Mouse (Mus musculus) embryonic facial prominence, embryonic 13.5 days (tissue): ENCODE data around the gene Gm6408. TPM values are rescaled to one million over a fixed set of nuclear protein-coding genes. Genes with fewer than 3 reads are reported as not detected.
"Not testable (repeated sequence)": the region's sequence is repeated elsewhere in the genome, so short reads cannot be mapped to it uniquely, and the experiment has no call there.

ENCODE experiments used
- ATAC-seq: fragments of 200-750 bp; cut with Nextera tagmentation; 2 replicates; pipeline ENCODE4 v1.8.0; 2017; ENCODE audit warnings: low read depth; ENCODE audit not compliant: insufficient number of reproducible peaks, insufficient read depth, low FRiP score, low TSS enrichment
- H3K27ac ChIP-seq: fragments of 300-500 bp; sonication (generic); 2 replicates; pipeline ENCODE4 v1.5.1; 2015; ENCODE audit warnings: moderate library complexity, mild to moderate bottlenecking, inconsistent platforms
- H3K27me3 ChIP-seq: fragments of 300-500 bp; sonication (generic); 2 replicates; pipeline ENCODE4 v1.6.1; 2015; ENCODE audit warnings: mild to moderate bottlenecking, inconsistent platforms
- H3K36me3 ChIP-seq: fragments of 300-500 bp; sonication (generic); 2 replicates; pipeline ENCODE4 v1.6.1; 2015; ENCODE audit warnings: mild to moderate bottlenecking, inconsistent platforms
- H3K4me1 ChIP-seq: fragments of 300-500 bp; sonication (generic); 2 replicates; pipeline ENCODE4 v1.6.1; 2015; ENCODE audit warnings: inconsistent platforms
- H3K4me2 ChIP-seq: fragments of 300-500 bp; sonication (generic); 2 replicates; pipeline ENCODE4 v1.6.1; 2015; ENCODE audit warnings: moderate library complexity, mild to moderate bottlenecking, inconsistent platforms
- H3K4me3 ChIP-seq: fragments of 300-500 bp; sonication (generic); 2 replicates; pipeline ENCODE4 v1.5.1; 2015; ENCODE audit warnings: mild to moderate bottlenecking, inconsistent platforms
- H3K9ac ChIP-seq: fragments of 300-500 bp; sonication (generic); 2 replicates; pipeline ENCODE4 v1.6.1; 2015; ENCODE audit warnings: mild to moderate bottlenecking, inconsistent platforms
- H3K9me3 ChIP-seq: fragments of 300-500 bp; sonication (generic); 2 replicates; pipeline ENCODE4 v1.6.1; 2016; ENCODE audit warnings: inconsistent platforms
- WGBS: fragments of 180-500 bp; shearing (Covaris S2); methylation state at CpG from one replicate; pipeline ENCODE4 v1.1.7; 2015; ENCODE audit warnings: mixed read lengths; 5-methylcytosine and 5-hydroxymethylcytosine counted together
- polyA plus RNA-seq: library from polyadenylated mRNA; unstranded; fragments of >200 nt; fragmentation: Nextera tagmentation; extraction: Ambion mirVana; gene quantifications from 2 replicates; pipeline ENCODE4 v1.2.1, GENCODE M21; 2015

Gene Gm6408
- not detected in 2 replicates for polyA plus RNA-seq

DNA sequence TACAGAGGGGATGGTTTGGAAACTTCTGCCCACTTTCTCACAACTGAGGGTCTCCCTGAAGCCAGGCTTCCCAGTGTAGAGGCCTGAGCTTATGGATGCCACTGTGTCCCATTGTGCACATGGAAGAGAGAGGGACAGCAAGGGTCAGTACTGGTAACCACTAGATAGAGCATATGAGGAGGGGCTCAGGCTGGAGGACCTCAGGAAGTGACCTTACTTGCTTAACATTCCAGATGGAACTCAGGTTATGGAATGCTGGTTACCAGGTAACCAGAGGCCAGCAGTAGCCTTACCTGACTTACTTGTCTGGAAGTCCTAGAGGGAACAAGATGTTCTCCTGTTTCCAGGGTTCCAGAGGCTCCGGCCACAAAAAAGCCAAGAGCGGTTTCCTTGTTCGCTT, at the start of gene Gm6408:
Gm6408 (plus strand) TSS at position 301 of the 400 bp plus-strand sequence.
- H3K9me3 ChIP-seq, H3K27ac ChIP-seq, H3K4me2 ChIP-seq, H3K9ac ChIP-seq, H3K36me3 ChIP-seq, ATAC-seq, H3K4me3 ChIP-seq, H3K27me3 ChIP-seq, H3K4me1 ChIP-seq: not testable (repeated sequence)
- WGBS = 93% methylated on average over 3 of the region's 3 CpGs

DNA sequence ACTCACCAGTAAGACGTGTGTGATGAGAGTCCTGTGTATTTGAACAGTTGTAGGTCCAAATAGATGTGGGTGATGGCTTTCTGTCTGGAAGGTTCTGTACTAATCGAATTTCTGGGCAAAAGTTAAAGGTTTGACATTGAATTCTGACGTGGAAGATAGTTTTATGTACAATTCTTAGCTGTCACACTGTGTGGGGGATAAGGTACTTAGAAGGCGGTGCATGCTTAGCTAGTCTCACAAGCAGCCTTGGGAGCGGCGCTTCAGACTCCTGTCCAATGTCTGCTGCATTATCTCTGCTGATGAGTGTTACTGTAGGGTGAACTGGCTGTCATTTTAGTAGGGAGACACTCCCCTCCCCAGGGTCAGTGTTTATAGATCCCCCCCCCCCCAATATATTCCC, 49.3 kb upstream of the Gm6408 start:
- no peak overlapping the region for H3K4me3 ChIP-seq
- H3K4me1 ChIP-seq = no peaks in the 10 kb centered on the region
- H3K9ac ChIP-seq = no peak overlapping the region
- no peak overlapping the region for H3K4me2 ChIP-seq
- H3K27ac ChIP-seq = no peak overlapping the region
- H3K36me3 ChIP-seq = peaks cover 7% of the 10 kb centered on the region; the same call in 1 of the 2 replicates
- no peak for ATAC-seq
- H3K27me3 ChIP-seq = no peaks in the 10 kb centered on the region
- H3K9me3 ChIP-seq = no peaks in the 10 kb centered on the region
- WGBS = 92% methylated on average over 6 of the region's 6 CpGs

- Histone ChIP-seq H3K27ac (no peak overlapping the region), H3K4me3 (no peak overlapping the region), H3K4me1 (peaks cover 9% of the 10 kb centered on the region), H3K36me3 (peaks cover 15% of the 10 kb centered on the region), H3K4me2 (no peak overlapping the region), H3K9ac (no peak overlapping the region), H3K27me3 (no peaks in the 10 kb centered on the region), H3K9me3 (peaks cover 4% of the 10 kb centered on the region; the same call in 1 of the 2 replicates)
- WGBS = 89% methylated on average over 16 of the region's 16 CpGs
- no peak for ATAC-seq
These were observed 46.4 kb upstream of the Gm6408 start for GRCm38 (mm10) chr5:146435316-146435715.

DNA sequence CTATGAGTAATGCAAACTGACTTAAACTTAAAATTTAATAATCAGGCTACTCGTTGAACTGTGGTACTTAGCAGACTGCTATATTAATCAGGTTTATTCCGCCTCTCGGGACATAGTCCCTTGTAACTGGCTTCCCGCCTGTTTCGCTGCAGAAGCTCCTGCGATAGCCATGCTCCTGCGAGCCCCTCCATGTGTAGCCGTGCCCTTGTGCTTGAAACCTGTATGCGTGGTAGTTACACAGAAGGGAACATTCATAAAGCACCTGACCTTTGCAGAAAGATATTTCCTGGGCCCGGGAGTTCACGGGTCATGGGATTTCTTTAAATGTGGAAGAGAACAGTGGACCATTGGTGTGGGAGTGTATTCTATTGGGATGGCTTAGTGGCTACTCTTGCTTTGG, 45.0 kb upstream of the Gm6408 start:
- Histone ChIP-seq H3K4me1 (peaks cover 9% of the 10 kb centered on the region), H3K27ac (no peak overlapping the region), H3K4me3 (no peak overlapping the region), H3K9me3 (peaks cover 4% of the 10 kb centered on the region; the same call in 1 of the 2 replicates), H3K36me3 (peaks cover 15% of the 10 kb centered on the region), H3K4me2 (no peak overlapping the region), H3K9ac (no peak overlapping the region), H3K27me3 (no peaks in the 10 kb centered on the region)
- ATAC-seq = no peak
- 94% methylated on average over 11 of the region's 11 CpGs for WGBS

DNA sequence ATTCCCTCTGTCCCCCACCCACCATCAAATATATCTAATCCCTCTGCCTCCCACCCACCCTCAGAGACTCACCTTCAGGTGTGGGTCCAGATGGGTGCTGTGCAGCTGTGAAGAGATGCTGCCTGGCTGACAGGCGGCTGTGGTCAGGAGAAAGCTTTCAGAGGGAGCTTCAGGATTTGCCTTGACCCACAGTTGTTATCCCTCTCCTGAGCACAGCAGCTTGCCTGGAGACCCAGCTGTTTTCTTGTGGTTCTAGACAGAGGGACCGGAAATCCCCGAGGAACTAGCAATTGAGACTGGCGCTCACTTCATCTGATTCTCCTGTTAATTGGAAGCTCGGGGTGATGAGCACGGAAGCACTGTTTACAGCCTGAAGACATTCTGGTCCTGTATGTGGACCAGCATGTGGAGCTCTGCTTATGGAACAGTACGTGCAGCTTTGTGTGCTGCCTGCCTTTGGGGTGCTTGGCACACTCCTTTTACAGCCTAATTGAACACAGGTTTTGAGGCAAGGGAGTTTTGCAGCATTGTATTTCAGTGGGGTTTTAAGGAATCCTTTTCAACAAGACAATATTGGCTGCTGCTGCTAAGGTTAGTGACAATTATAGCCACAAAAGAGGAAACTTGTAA, 42.5 kb upstream of the Gm6408 start:
- Histone ChIP-seq H3K27me3 (no peaks in the 10 kb centered on the region), H3K9me3 (peaks cover 4% of the 10 kb centered on the region; the same call in 1 of the 2 replicates), H3K4me1 (peaks cover 9% of the 10 kb centered on the region), H3K27ac (peak overlapping the region; percentile 68), H3K9ac (no peak overlapping the region), H3K4me3 (no peak overlapping the region), H3K4me2 (0 out of 2 replicates have a peak overlapping the region, but pooled peaks have one; percentile 3), H3K36me3 (peaks cover 15% of the 10 kb centered on the region)
- ATAC-seq = no peak
- 44% methylated on average over 7 of the region's 7 CpGs for WGBS

DNA sequence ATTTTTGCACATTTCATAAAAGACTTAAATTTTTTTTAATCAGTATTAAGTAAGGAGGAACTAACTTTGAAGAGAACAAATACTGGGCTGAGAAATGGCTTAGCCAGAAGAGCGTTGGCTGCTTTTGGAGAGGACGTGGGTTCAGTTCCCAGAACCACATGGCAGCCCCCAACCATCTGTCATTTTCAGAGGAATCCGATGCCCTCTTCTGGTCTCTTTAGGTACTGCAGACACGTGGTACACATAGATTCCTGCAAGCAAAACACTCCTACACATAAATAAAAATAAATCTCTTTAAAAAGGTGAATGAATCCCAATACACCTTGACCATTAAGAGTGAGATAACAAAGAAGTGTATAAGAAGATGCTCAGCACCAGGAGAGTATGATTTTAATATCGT, 41.5 kb upstream of the Gm6408 start:
- Histone ChIP-seq H3K9ac (no peak overlapping the region), H3K4me1 (peaks cover 9% of the 10 kb centered on the region), H3K36me3 (peaks cover 14% of the 10 kb centered on the region), H3K9me3 (peaks cover 4% of the 10 kb centered on the region; the same call in 1 of the 2 replicates), H3K4me3 (no peak overlapping the region), H3K27me3 (no peaks in the 10 kb centered on the region), H3K4me2 (no peak overlapping the region), H3K27ac (no peak overlapping the region)
- WGBS = 91% methylated on average over 5 of the region's 5 CpGs
- ATAC-seq = no peak

GRCm38 (mm10) chr5:146442767-146443166, 39.0 kb upstream of the Gm6408 start:
- peaks cover 11% of the 10 kb centered on the region for H3K36me3 ChIP-seq
- WGBS = 79% methylated on average over 2 of the region's 2 CpGs
- no peak for ATAC-seq
- H3K9ac ChIP-seq = no peak overlapping the region
- peaks cover 4% of the 10 kb centered on the region; the same call in 1 of the 2 replicates for H3K9me3 ChIP-seq
- peaks cover 9% of the 10 kb centered on the region for H3K4me1 ChIP-seq
- no peak overlapping the region for H3K4me2 ChIP-seq
- H3K27ac ChIP-seq = no peak overlapping the region
- H3K4me3 ChIP-seq = no peak overlapping the region
- no peaks in the 10 kb centered on the region for H3K27me3 ChIP-seq

- H3K4me1 ChIP-seq = no peaks in the 10 kb centered on the region
- H3K9me3 ChIP-seq = no peaks in the 10 kb centered on the region
- WGBS = 82% methylated on average over 2 of the region's 2 CpGs
- no peak overlapping the region for H3K4me2 ChIP-seq
- no peak overlapping the region for H3K9ac ChIP-seq
- H3K27me3 ChIP-seq = no peaks in the 10 kb centered on the region
- no peak for ATAC-seq
- H3K27ac ChIP-seq = no peak overlapping the region
- H3K4me3 ChIP-seq = no peak overlapping the region
- H3K36me3 ChIP-seq = 0 out of 2 replicates have a peak, but pooled peaks cover 6% of the 10 kb centered on the region
These were observed 35.1 kb upstream of the Gm6408 start for GRCm38 (mm10) chr5:146446633-146447032.

DNA sequence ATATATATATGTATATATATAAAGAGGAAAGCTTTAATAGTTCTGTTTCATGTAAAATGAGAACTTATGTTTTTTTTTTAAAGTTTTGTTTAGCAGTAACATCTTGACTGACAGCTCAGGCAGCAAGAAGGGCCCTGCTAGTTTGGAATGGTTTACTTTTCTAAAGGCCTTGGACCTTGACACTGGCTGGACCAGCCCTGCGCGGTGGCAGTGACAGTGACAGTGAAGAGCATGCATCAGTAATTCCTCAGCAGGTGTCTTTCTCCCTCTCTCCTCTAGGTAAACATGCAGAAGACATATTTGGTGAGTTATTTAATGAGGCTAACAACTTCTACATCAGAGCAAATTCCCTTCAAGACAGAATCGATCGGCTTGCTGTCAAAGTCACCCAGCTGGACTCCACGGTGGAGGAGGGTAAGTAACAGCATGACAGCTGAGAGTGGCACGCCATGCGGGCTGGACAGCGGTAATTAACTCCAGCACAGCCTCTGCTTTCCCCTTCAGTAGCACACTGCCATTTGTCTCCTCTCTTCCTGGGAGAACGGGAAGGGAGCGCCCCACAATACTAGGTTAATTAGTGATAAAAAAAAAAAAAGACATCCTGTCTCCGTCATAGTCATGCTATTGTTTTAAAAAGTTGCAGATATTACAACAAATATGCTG, 30.0 kb upstream of the Gm6408 start:
- 67% methylated on average over 11 of the region's 11 CpGs for WGBS

GRCm38 (mm10) chr5:146453556-146453955, 28.2 kb upstream of the Gm6408 start:
- H3K27ac ChIP-seq = no peak overlapping the region
- H3K9ac ChIP-seq = no peak overlapping the region
- no peaks in the 10 kb centered on the region for H3K27me3 ChIP-seq
- WGBS = 89% methylated on average over 6 of the region's 6 CpGs
- no peak for ATAC-seq
- peaks cover 22% of the 10 kb centered on the region for H3K36me3 ChIP-seq
- no peak overlapping the region for H3K4me2 ChIP-seq
- H3K4me3 ChIP-seq = no peak overlapping the region
- no peaks in the 10 kb centered on the region for H3K9me3 ChIP-seq
- no peaks in the 10 kb centered on the region for H3K4me1 ChIP-seq

More for the DNA sequence above, 30.0 kb upstream of the Gm6408 start:
- Histone ChIP-seq H3K9me3 (no peaks in the 10 kb centered on the region), H3K27me3 (no peaks in the 10 kb centered on the region), H3K4me1 (no peaks in the 10 kb centered on the region), H3K4me3 (no peak overlapping the region), H3K36me3 (peaks cover 29% of the 10 kb centered on the region), H3K27ac (no peak overlapping the region), H3K4me2 (no peak overlapping the region), H3K9ac (no peak overlapping the region)
- no peak for ATAC-seq

- no peak overlapping the region for H3K27ac ChIP-seq
- H3K4me1 ChIP-seq = no peaks in the 10 kb centered on the region
- ATAC-seq = no peak
- H3K36me3 ChIP-seq = peaks cover 17% of the 10 kb centered on the region
- H3K9ac ChIP-seq = no peak overlapping the region
- no peak overlapping the region for H3K4me3 ChIP-seq
- no peaks in the 10 kb centered on the region for H3K27me3 ChIP-seq
- no peaks in the 10 kb centered on the region for H3K9me3 ChIP-seq
- WGBS = 72% methylated on average over 8 of the region's 8 CpGs
- H3K4me2 ChIP-seq = no peak overlapping the region
These were observed 20.2 kb upstream of the Gm6408 start for GRCm38 (mm10) chr5:146461612-146462011.

DNA sequence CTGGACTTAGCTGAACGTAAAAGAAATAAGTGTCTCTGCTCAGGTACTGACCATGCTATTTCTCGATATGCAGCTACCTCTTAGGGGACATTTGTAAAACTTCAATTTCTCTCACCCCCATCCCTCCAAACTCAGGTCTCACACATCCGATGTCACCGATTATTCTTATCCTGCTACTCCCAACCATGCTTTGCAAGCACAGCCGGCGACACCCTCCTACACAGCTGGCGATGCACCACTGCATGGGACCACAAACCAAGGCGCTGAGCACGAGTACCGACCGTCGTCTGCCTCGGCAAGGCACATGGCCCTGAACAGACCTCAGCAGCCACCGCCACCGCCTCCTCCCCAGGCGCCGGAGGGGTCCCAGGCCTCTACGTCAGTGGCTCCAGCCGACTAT, 15.1 kb upstream of the Gm6408 start:
- Histone ChIP-seq H3K36me3 (peaks cover 22% of the 10 kb centered on the region; the same call in 1 of the 2 replicates), H3K9me3 (no peaks in the 10 kb centered on the region), H3K9ac (no peak overlapping the region), H3K4me3 (no peak overlapping the region), H3K27me3 (no peaks in the 10 kb centered on the region), H3K4me2 (no peak overlapping the region), H3K27ac (no peak overlapping the region), H3K4me1 (no peaks in the 10 kb centered on the region)
- WGBS = 94% methylated on average over 19 of the region's 19 CpGs
- no peak for ATAC-seq
